20 mouse cellular contexts compared by ENCODE assay signal in the genomic region with DNA sequence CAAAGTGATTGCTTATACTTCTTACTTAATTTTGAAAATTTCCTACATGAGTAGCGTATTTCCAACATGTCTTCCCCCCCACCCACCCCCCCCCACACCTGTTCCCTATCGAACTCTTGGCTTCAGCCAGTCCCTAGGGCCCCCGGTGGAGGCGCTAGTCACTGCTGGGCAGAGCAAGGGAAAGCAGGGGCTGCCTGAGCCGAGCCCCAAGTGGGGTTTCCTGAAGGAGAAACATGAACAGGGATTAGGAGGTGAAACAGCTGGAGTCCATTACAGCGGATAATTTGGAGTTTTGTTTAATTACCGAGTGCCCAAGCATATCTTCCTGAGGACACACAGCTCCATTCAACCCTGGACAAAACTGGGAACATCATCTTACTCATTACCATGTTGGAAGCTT. TPM values are rescaled to one million over a fixed set of nuclear protein-coding genes. Genes with fewer than 3 reads are reported as not detected.
DNase-seq lines count a peak whose midpoint lies in the region; ATAC-seq and TF ChIP-seq lines count a peak whose summit lies in the region.
"Had no signal": no experiment of that assay in that cellular context is flagged by ENCODE, and none has a peak within 500 bp of the region (broad histone marks: within the 10 kb centered on the region; RNA-seq: fewer than 3 reads in every experiment).

No protein-coding gene starts in this region.

- no peak; the same call in 1 of the 2 replicates for ATAC-seq in kidney, postnatal 0 days (replicated peaks; ENCODE audit: low FRiP score, low read depth)
- ATAC-seq in kidney, embryonic 16.5 days (ENCODE audit: low FRiP score, low TSS enrichment): no peak
- ATAC-seq in stomach, postnatal 0 days (ENCODE audit: low FRiP score, low TSS enrichment): no peak
- ATAC-seq: inflammation-experienced regulatory T-cells, adult 6 months had no signal

- no peak overlapping the region for H3K4me3 ChIP-seq in kidney, postnatal 0 days (replicated peaks; ENCODE audit: low read depth, low read length)
- no peak overlapping the region for H3K4me3 ChIP-seq in kidney, embryonic 16.5 days (ENCODE audit: low read length)
- H3K4me3 ChIP-seq in stomach, postnatal 0 days (ENCODE audit: low read depth, low read length): no peak overlapping the region

- peak; percentile 38; the same call in 1 of the 2 replicates for TF ChIP-seq CTCF in kidney, postnatal 0 days (IDR thresholded peaks at IDR 0.05; ENCODE audit: low read depth)
- TF ChIP-seq CTCF in stomach, postnatal 0 days (IDR thresholded peaks at IDR 0.05; ENCODE audit: low read depth): peak; percentile 20; the same call in 1 of the 2 replicates

- 21% methylated on average over 7 of the region's 7 CpGs for WGBS in kidney, postnatal 0 days
- WGBS in kidney, embryonic 16.5 days: 24% methylated on average over 7 of the region's 7 CpGs
- WGBS in stomach, postnatal 0 days: 44% methylated on average over 7 of the region's 7 CpGs

- no peak overlapping the region for H3K9ac ChIP-seq in kidney, postnatal 0 days (ENCODE audit: low read depth, low read length)
- H3K9ac ChIP-seq in kidney, embryonic 16.5 days (replicated peaks; ENCODE audit: low read length): no peak overlapping the region
- no peak overlapping the region for H3K9ac ChIP-seq in stomach, postnatal 0 days (ENCODE audit: low read length)

- peak; percentile 36 to 45 for DNase-seq in cerebellum, postnatal 10 days
- DNase-seq in cerebellum, postnatal 25 days: no peak
- peak; percentile 57 for DNase-seq in kidney, postnatal 0 days (ENCODE audit: low spot score)
- peak; percentile 13 for DNase-seq in right cerebral cortex, postnatal 14 days
- DNase-seq in right cerebral cortex, postnatal 25 days: no peak
- no peak for DNase-seq in stomach, postnatal 0 days (ENCODE audit: low spot score)
- no peak for DNase-seq in spleen, postnatal 4 days (ENCODE audit: low spot score in 2 of 2)
- DNase-seq: adrenal gland, adult 8-10 months; cerebellum, adult 2 months; heart, adult 11 months; kidney, postnatal 36 days; layer of hippocampus, postnatal 36 days; liver; lung, adult 2 months; right cerebral cortex, adult 18-20 months; thymus, postnatal 4 days had no signal

- no peak for TF ChIP-seq EP300 in stomach, postnatal 0 days (optimal IDR thresholded peaks at IDR 0.05)

- no peak overlapping the region for H3K4me2 ChIP-seq in kidney, postnatal 0 days (ENCODE audit: low read length)
- H3K4me2 ChIP-seq in kidney, embryonic 16.5 days (replicated peaks; ENCODE audit: low read depth, low read length): no peak overlapping the region
- no peak overlapping the region for H3K4me2 ChIP-seq in stomach, postnatal 0 days (replicated peaks; ENCODE audit: low read depth)

- H3K4me1 ChIP-seq in kidney, postnatal 0 days (replicated peaks; ENCODE audit: insufficient read depth, low read length): peaks cover 5% of the 10 kb centered on the region; the same call in 1 of the 2 replicates
- peaks cover 35% of the 10 kb centered on the region for H3K4me1 ChIP-seq in kidney, embryonic 16.5 days (ENCODE audit: insufficient read depth, low read length)
- peaks cover 6% of the 10 kb centered on the region; the same call in 1 of the 2 replicates for H3K4me1 ChIP-seq in stomach, postnatal 0 days (replicated peaks; ENCODE audit: control insufficient read depth, insufficient read depth)

- no peak overlapping the region for H3K27ac ChIP-seq in kidney, postnatal 0 days
- no peak overlapping the region for H3K27ac ChIP-seq in kidney, embryonic 16.5 days (ENCODE audit: low read length)
- no peak overlapping the region for H3K27ac ChIP-seq in stomach, postnatal 0 days (replicated peaks)

- H3K36me3 ChIP-seq in kidney, postnatal 0 days (ENCODE audit: insufficient read depth, low read length): no peaks in the 10 kb centered on the region
- H3K36me3 ChIP-seq in kidney, embryonic 16.5 days (ENCODE audit: insufficient read depth, low read length): no peaks in the 10 kb centered on the region
- H3K36me3 ChIP-seq in stomach, postnatal 0 days (ENCODE audit: control insufficient read depth, insufficient read depth, low read length): no peaks in the 10 kb centered on the region

- H3K9me3 ChIP-seq in kidney, postnatal 0 days (replicated peaks; ENCODE audit: low read length): no peaks in the 10 kb centered on the region
- no peaks in the 10 kb centered on the region for H3K9me3 ChIP-seq in kidney, embryonic 16.5 days (ENCODE audit: low read length)
- no peaks in the 10 kb centered on the region for H3K9me3 ChIP-seq in stomach, postnatal 0 days (ENCODE audit: control insufficient read depth, low read length)

- H3K27me3 ChIP-seq in kidney, postnatal 0 days (ENCODE audit: insufficient read depth, low read length): no peaks in the 10 kb centered on the region
- H3K27me3 ChIP-seq in kidney, embryonic 16.5 days (ENCODE audit: insufficient read depth, low read length): no peaks in the 10 kb centered on the region
- no peaks in the 10 kb centered on the region for H3K27me3 ChIP-seq in stomach, postnatal 0 days (ENCODE audit: control insufficient read depth, insufficient read depth, low read length)

RNA-seq across cellular contexts. Expression of a gene that starts 21.3 kb away (rescaled TPM):
- 9.8 and 10.7 TPM in 2 replicates for polyA plus RNA-seq in kidney, postnatal 0 days (2015; fragmentation: Nextera tagmentation; extraction: Ambion mirVana)
- polyA plus RNA-seq in kidney, embryonic 16.5 days (2015; fragmentation: Nextera tagmentation; extraction: Ambion mirVana): 11.5 and 15.2 TPM in 2 replicates
- 5.4 and 6.7 TPM in 2 replicates for polyA plus RNA-seq in stomach, postnatal 0 days (2015; fragmentation: Nextera tagmentation; extraction: Ambion mirVana)

RNA-seq across cellular contexts. Expression of a gene that starts 24.0 kb away (rescaled TPM):
- polyA plus RNA-seq in kidney, postnatal 0 days (2015; fragmentation: Nextera tagmentation; extraction: Ambion mirVana): not detected in 2 replicates
- polyA plus RNA-seq in kidney, embryonic 16.5 days (2015; fragmentation: Nextera tagmentation; extraction: Ambion mirVana): not detected in 2 replicates
- polyA plus RNA-seq in stomach, postnatal 0 days (2015; fragmentation: Nextera tagmentation; extraction: Ambion mirVana): not detected in 2 replicates
- polyA plus RNA-seq: cerebellum, adult 2 months; heart, embryonic 14.5 days; inflammation-experienced regulatory T-cells, adult 6 months; lung, adult 2 months; spleen, adult 2 months had no signal

Comparison
In these comparisons a context has a peak if more than half of its experiments do, and no peak if none do; other contexts are left out.
1. DNase-seq: peak in cerebellum, postnatal 10 days (2 of 2), kidney, postnatal 0 days (single experiment) and right cerebral cortex, postnatal 14 days (single experiment); none in cerebellum, postnatal 25 days (0 of 2), right cerebral cortex, postnatal 25 days (single experiment), stomach, postnatal 0 days (single experiment) and spleen, postnatal 4 days (0 of 2).